Mouse (Mus musculus): ENCODE measurements around the gene Aatf. TPM values are rescaled to one million over a fixed set of nuclear protein-coding genes. Genes with fewer than 3 reads are reported as not detected.

Gene Aatf
- polyA plus RNA-seq, 1 experiment: 14.0 TPM

- no peak overlapping the region for H3K27ac ChIP-seq (ENCODE audit: insufficient read depth, low read length)
- 75% methylated on average over 13 of the region's 13 CpGs for WGBS
- no peaks in the 10 kb centered on the region for H3K4me1 ChIP-seq (ENCODE audit: control insufficient read depth, insufficient read depth, low read length)
- TF ChIP-seq POLR2A (IDR thresholded peaks at IDR 0.05; ENCODE audit: borderline replicate concordance, insufficient read depth, low read length) (no peak), CTCF (IDR thresholded peaks at IDR 0.05; ENCODE audit: borderline replicate concordance, insufficient read depth, low read depth, low read length) (no peak)
- DNase-seq: no peak
- H3K4me3 ChIP-seq (replicated peaks; ENCODE audit: insufficient read depth, low read depth, low read length): no peak overlapping the region
- H3K27me3 ChIP-seq (ENCODE audit: control insufficient read depth, insufficient read depth, low read length): no peaks in the 10 kb centered on the region
These were observed 136.6 kb downstream of the Aatf start for GRCm38 (mm10) chr11:84376510-84377365.

- no peak for DNase-seq
- H3K27me3 ChIP-seq (ENCODE audit: control insufficient read depth, insufficient read depth, low read length): no peaks in the 10 kb centered on the region
- H3K4me3 ChIP-seq (replicated peaks; ENCODE audit: insufficient read depth, low read depth, low read length): no peak overlapping the region
- 29% methylated on average over 3 of the region's 3 CpGs for WGBS
- TF ChIP-seq POLR2A (IDR thresholded peaks at IDR 0.05; ENCODE audit: borderline replicate concordance, insufficient read depth, low read length) (no peak), CTCF (IDR thresholded peaks at IDR 0.05; ENCODE audit: borderline replicate concordance, insufficient read depth, low read depth, low read length) (no peak)
- no peaks in the 10 kb centered on the region for H3K4me1 ChIP-seq (ENCODE audit: control insufficient read depth, insufficient read depth, low read length)
- H3K27ac ChIP-seq (ENCODE audit: insufficient read depth, low read length): no peak overlapping the region
These were observed 137.3 kb downstream of the Aatf start for GRCm38 (mm10) chr11:84375951-84376496.

- whole genome bisulfite sequencing: 93% methylated on average over 4 of the region's 4 CpGs
These were observed 140.2 kb downstream of the Aatf start for GRCm38 (mm10) chr11:84373122-84373521.

More at GRCm38 (mm10) chr11:84373122-84373521, 140.2 kb downstream of the Aatf start:
- no peak overlapping the region for H3K4me3 ChIP-seq (replicated peaks; ENCODE audit: insufficient read depth, low read depth, low read length)
- no peak for TF ChIP-seq CTCF (IDR thresholded peaks at IDR 0.05; ENCODE audit: borderline replicate concordance, insufficient read depth, low read depth, low read length)
- no peak for TF ChIP-seq POLR2A (IDR thresholded peaks at IDR 0.05; ENCODE audit: borderline replicate concordance, insufficient read depth, low read length)
- H3K27me3 ChIP-seq (ENCODE audit: control insufficient read depth, insufficient read depth, low read length): no peaks in the 10 kb centered on the region
- DNase-seq: no peak
- H3K4me1 ChIP-seq (ENCODE audit: control insufficient read depth, insufficient read depth, low read length): no peaks in the 10 kb centered on the region
- H3K27ac ChIP-seq (ENCODE audit: insufficient read depth, low read length): no peak overlapping the region

Other genes with a start within 250 kb of the Aatf start
- gene Lhx1, start 12.0 kb upstream of the Aatf start, polyA plus RNA-seq (2012; rRNA removed): 37.3 and 43.9 TPM in 2 replicates

All from cerebellum, adult 2 months (tissue).